Mouse (Mus musculus) liver, embryonic 16.5 days (tissue): Measurements from ENCODE around the gene Evi5. TPM values are rescaled to one million over a fixed set of nuclear protein-coding genes. Genes with fewer than 3 reads are reported as not detected.

Experiments
- ATAC-seq: fragments of 200-750 bp; cut with Nextera tagmentation; 2 replicates; pipeline ENCODE4 v1.8.0; 2017; ENCODE audit warnings: low read depth, mild to moderate bottlenecking, moderate number of reproducible peaks, moderate library complexity
- H3K27ac ChIP-seq: fragments of 300-500 bp; sonication (generic); 2 replicates; pipeline ENCODE4 v1.5.1; 2014; ENCODE audit warnings: mild to moderate bottlenecking, low read length
- H3K27me3 ChIP-seq: fragments of 300-500 bp; sonication (generic); 2 replicates; pipeline ENCODE4 v1.6.1; 2014; ENCODE audit warnings: low read depth, low read length, mixed read lengths; ENCODE audit not compliant: control insufficient read depth, insufficient read depth
- H3K36me3 ChIP-seq: fragments of 300-500 bp; sonication (generic); 2 replicates; pipeline ENCODE4 v1.6.1; 2014; ENCODE audit warnings: mild to moderate bottlenecking; ENCODE audit not compliant: control insufficient read depth, insufficient read depth
- H3K4me1 ChIP-seq: fragments of 300-500 bp; sonication (generic); 2 replicates; pipeline ENCODE4 v1.6.1; 2014; ENCODE audit warnings: low read depth, low read length, mixed read lengths; ENCODE audit not compliant: control insufficient read depth
- H3K4me2 ChIP-seq: fragments of 300-500 bp; sonication (generic); 2 replicates; pipeline ENCODE4 v1.6.1; 2014; ENCODE audit warnings: low read depth, low read length, mixed read lengths
- H3K4me3 ChIP-seq: fragments of 300-500 bp; sonication (generic); 2 replicates; pipeline ENCODE4 v1.5.1; 2014; ENCODE audit warnings: low read depth, mild to moderate bottlenecking, low read length
- H3K9ac ChIP-seq: fragments of 300-500 bp; sonication (generic); 2 replicates; pipeline ENCODE4 v1.6.1; 2014; ENCODE audit warnings: low read depth, low read length
- H3K9me3 ChIP-seq: fragments of 300-500 bp; sonication (generic); replicated peaks from 2 replicates; pipeline ENCODE4 v1.6.1; 2016; ENCODE audit warnings: low read length; ENCODE audit not compliant: control insufficient read depth
- WGBS: fragments of 180-500 bp; shearing (Covaris S2); extraction: QIAGEN DNeasy Blood & Tissue Kit; methylation state at CpG from one replicate; pipeline ENCODE4 v1.1.7; 2014; ENCODE audit not compliant: insufficient replicate concordance; 5-methylcytosine and 5-hydroxymethylcytosine counted together
- polyA plus RNA-seq: library from polyadenylated mRNA; unstranded; fragments of >200 nt; fragmentation: Nextera tagmentation; extraction: Ambion mirVana; gene quantifications from 2 replicates; pipeline ENCODE4 v1.2.1, GENCODE M21; 2015

Evi5 gene
- polyA plus RNA-seq, 1 experiment from 2014 or later, result 57.8 TPM

GRCm38 (mm10) chr5:107880710-107881109 is 5.8 kb upstream of the Evi5 start:
- H3K9ac ChIP-seq, result no peak overlapping the region
- no peaks in the 10 kb centered on the region for H3K27me3 ChIP-seq
- H3K4me1 ChIP-seq, result peaks cover 6% of the 10 kb centered on the region
- H3K4me3 ChIP-seq, result no peak overlapping the region
- H3K36me3 ChIP-seq, result no peaks in the 10 kb centered on the region
- no peaks in the 10 kb centered on the region for H3K9me3 ChIP-seq
- H3K4me2 ChIP-seq, result no peak overlapping the region
- 55% methylated on average over 5 of the region's 5 CpGs for WGBS
- peak; percentile 76 for ATAC-seq
- peak overlapping the region; percentile 32 for H3K27ac ChIP-seq

- H3K36me3 ChIP-seq, result peaks cover 8% of the 10 kb centered on the region
- peaks cover 23% of the 10 kb centered on the region for H3K4me1 ChIP-seq
- 84% methylated on average over 1 of the region's 1 CpGs for WGBS
- ATAC-seq, result no peak
- H3K4me3 ChIP-seq, result no peak overlapping the region
- no peaks in the 10 kb centered on the region for H3K27me3 ChIP-seq
- H3K9ac ChIP-seq, result no peak overlapping the region
- no peak overlapping the region for H3K27ac ChIP-seq
- H3K4me2 ChIP-seq, result no peak overlapping the region
- H3K9me3 ChIP-seq, result no peaks in the 10 kb centered on the region
Measured at GRCm38 (mm10) chr5:107877053-107877452, 2.1 kb upstream of the Evi5 start.

GRCm38 (mm10) chr5:107875261-107875611 is 329 bp upstream of the Evi5 start:
- peak overlapping the region; percentile 53 for H3K4me2 ChIP-seq
- no peaks in the 10 kb centered on the region for H3K9me3 ChIP-seq
- peak overlapping the region; percentile 52 for H3K9ac ChIP-seq
- peak overlapping the region; percentile 98 for H3K27ac ChIP-seq
- H3K4me1 ChIP-seq, result peaks cover 31% of the 10 kb centered on the region
- H3K36me3 ChIP-seq, result peaks cover 11% of the 10 kb centered on the region
- no peaks in the 10 kb centered on the region for H3K27me3 ChIP-seq
- H3K4me3 ChIP-seq, result peak overlapping the region; percentile 71
- ATAC-seq, result peak; percentile 39

GRCm38 (mm10) chr5:107873886-107874302 is 1.0 kb downstream of the Evi5 start:
- peaks cover 11% of the 10 kb centered on the region for H3K36me3 ChIP-seq
- no peaks in the 10 kb centered on the region for H3K9me3 ChIP-seq
- peak overlapping the region; percentile 67 for H3K4me2 ChIP-seq
- peak; percentile 51 for ATAC-seq
- no peaks in the 10 kb centered on the region for H3K27me3 ChIP-seq
- H3K27ac ChIP-seq, result peak overlapping the region; percentile 98
- H3K4me1 ChIP-seq, result peaks cover 33% of the 10 kb centered on the region
- H3K4me3 ChIP-seq, result peak overlapping the region; percentile 71
- 17% methylated on average over 7 of the region's 7 CpGs for WGBS
- H3K9ac ChIP-seq, result peak overlapping the region; percentile 75

DNA sequence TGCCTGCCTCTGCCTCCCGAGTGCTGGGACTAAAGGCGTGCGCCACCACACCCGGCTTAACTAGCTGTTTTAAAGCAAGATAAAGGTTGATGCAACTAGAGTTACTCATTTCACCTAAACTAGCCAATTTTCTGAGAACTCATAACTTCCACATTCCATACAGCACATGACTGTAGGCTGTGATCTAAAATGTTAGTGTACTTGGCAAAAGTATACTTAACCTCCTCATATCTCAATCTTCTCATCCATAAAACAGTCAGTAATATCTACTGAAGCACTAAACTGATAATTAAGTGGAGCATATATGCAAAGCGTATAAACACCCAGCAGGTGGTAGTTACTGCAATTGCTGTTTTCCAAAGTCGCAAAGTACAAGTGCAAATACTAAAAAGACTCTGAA is 1.6 kb downstream of the Evi5 start:
- Histone ChIP-seq H3K9me3 (no peaks in the 10 kb centered on the region), H3K27ac (peak overlapping the region; percentile 98), H3K4me2 (peak overlapping the region; percentile 67), H3K9ac (peak overlapping the region; percentile 75), H3K27me3 (no peaks in the 10 kb centered on the region), H3K4me3 (peak overlapping the region; percentile 71), H3K4me1 (peaks cover 31% of the 10 kb centered on the region), H3K36me3 (peaks cover 11% of the 10 kb centered on the region)
- ATAC-seq, result no peak
- 42% methylated on average over 6 of the region's 6 CpGs for WGBS

GRCm38 (mm10) chr5:107869701-107870100 is 5.2 kb downstream of the Evi5 start:
- 40% methylated on average over 2 of the region's 2 CpGs for WGBS
- no peak for ATAC-seq
- Histone ChIP-seq H3K9ac (peak overlapping the region; percentile 10; the same call in 1 of the 2 replicates), H3K4me2 (peak overlapping the region; percentile 88), H3K27me3 (no peaks in the 10 kb centered on the region), H3K9me3 (no peaks in the 10 kb centered on the region), H3K4me1 (peaks cover 48% of the 10 kb centered on the region), H3K36me3 (peaks cover 11% of the 10 kb centered on the region), H3K27ac (peak overlapping the region; percentile 29; the same call in 1 of the 2 replicates), H3K4me3 (peak overlapping the region; percentile 37)

- peaks cover 11% of the 10 kb centered on the region for H3K36me3 ChIP-seq
- H3K9me3 ChIP-seq, result no peaks in the 10 kb centered on the region
- peak overlapping the region; percentile 94 for H3K27ac ChIP-seq
- H3K9ac ChIP-seq, result peak overlapping the region; percentile 97
- peaks cover 56% of the 10 kb centered on the region for H3K4me1 ChIP-seq
- peak; percentile 92 for ATAC-seq
- H3K4me2 ChIP-seq, result peak overlapping the region; percentile 88
- H3K27me3 ChIP-seq, result no peaks in the 10 kb centered on the region
- H3K4me3 ChIP-seq, result peak overlapping the region; percentile 88
- WGBS, result 0% methylated on average over 56 of the region's 58 CpGs
Measured at GRCm38 (mm10) chr5:107868905-107869424, 5.9 kb downstream of the Evi5 start.

DNA sequence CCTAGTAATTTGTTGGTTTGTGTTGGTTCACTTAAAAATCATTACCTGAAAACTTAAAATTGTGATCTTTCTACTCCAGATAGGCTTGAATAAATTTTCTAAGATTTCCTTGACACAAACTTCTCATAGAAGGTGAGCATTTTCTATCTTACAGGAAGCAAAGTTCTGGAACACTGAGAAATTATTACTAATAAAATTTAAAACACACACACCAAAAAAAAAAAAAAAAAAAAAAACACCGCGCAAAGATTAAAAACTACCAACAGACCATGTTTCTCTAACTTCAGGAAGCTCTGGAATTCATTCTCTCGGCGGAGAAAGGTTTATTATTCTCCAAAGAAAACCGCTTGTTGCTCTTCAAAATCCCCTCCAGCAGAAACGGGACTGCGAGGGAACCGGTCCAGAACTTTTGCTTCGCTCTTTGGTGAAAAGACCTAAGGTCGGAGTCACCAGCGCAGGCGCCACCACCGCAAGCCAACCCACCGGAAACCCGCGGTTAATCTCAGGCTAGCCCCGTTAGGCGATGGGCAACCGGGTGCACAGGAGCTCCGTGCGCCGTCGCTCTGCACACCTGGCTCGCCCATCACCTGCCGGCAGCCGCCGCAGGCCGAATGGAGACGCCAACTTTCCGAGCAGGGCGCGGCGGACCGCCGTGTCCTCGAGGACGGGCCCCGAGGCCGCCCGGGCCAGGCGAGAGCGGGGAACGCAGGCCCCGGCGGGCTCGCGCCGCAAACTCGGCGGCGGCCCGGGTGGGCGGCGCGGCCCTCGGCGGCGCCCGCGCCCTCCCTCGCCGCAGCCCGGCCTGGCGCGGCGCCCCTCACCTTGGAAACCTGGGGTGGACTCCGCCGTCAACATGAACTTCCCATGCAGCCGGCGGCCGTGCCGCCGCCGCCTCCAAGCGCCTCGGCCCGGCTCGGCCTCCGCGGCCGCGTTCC is 6.7 kb downstream of the Evi5 start:
- Histone ChIP-seq H3K4me3 (peak overlapping the region; percentile 88), H3K4me1 (peaks cover 61% of the 10 kb centered on the region), H3K9me3 (no peaks in the 10 kb centered on the region), H3K36me3 (peaks cover 11% of the 10 kb centered on the region), H3K27ac (peak overlapping the region; percentile 94), H3K4me2 (peak overlapping the region; percentile 88), H3K9ac (peak overlapping the region; percentile 97), H3K27me3 (no peaks in the 10 kb centered on the region)
- WGBS, result under 1% methylated on average over 72 of the region's 82 CpGs
- ATAC-seq, result peak; percentile 44
